Comparison of ENCODE assay signal across 8 mouse cellular contexts in genomic region chr7:19257390-19258022, GRCm38 (mm10). TPM values are rescaled to one million over a fixed set of nuclear protein-coding genes. Genes with fewer than 3 reads are reported as not detected.
DNase-seq lines count a peak whose midpoint lies in the region; ATAC-seq and TF ChIP-seq lines count a peak whose summit lies in the region.

No protein-coding gene starts in this region.

- no peaks in the 10 kb centered on the region for H3K27me3 ChIP-seq in forebrain, embryonic 16.5 days (replicated peaks; ENCODE audit: control insufficient read depth, insufficient read depth, low read length)
- H3K27me3 ChIP-seq in cerebellum, adult 2 months (ENCODE audit: control insufficient read depth, insufficient read depth, low read length), result no peaks in the 10 kb centered on the region

- no peak overlapping the region for H3K4me2 ChIP-seq in forebrain, embryonic 16.5 days (ENCODE audit: low read length)

- H3K27ac ChIP-seq in forebrain, embryonic 16.5 days (ENCODE audit: low read length), result no peak overlapping the region
- H3K27ac ChIP-seq in cerebellum, adult 2 months (ENCODE audit: insufficient read depth, low read length), result no peak overlapping the region

- H3K9ac ChIP-seq in forebrain, embryonic 16.5 days (replicated peaks; ENCODE audit: low read depth, low read length), result no peak overlapping the region

- WGBS in forebrain, embryonic 16.5 days, result 32% methylated on average over 11 of the region's 11 CpGs
- WGBS in cerebellum, adult 2 months, result 55% methylated on average over 11 of the region's 11 CpGs

- H3K4me3 ChIP-seq in forebrain, embryonic 16.5 days (replicated peaks; ENCODE audit: low read length), result no peak overlapping the region
- H3K4me3 ChIP-seq in cerebellum, adult 2 months (replicated peaks; ENCODE audit: insufficient read depth, low read depth, low read length), result no peak overlapping the region

- no peaks in the 10 kb centered on the region for H3K4me1 ChIP-seq in forebrain, embryonic 16.5 days (replicated peaks; ENCODE audit: control insufficient read depth, insufficient read depth, low read length)
- H3K4me1 ChIP-seq in cerebellum, adult 2 months (ENCODE audit: control insufficient read depth, insufficient read depth, low read length), result peaks cover 4% of the 10 kb centered on the region

- no peaks in the 10 kb centered on the region for H3K9me3 ChIP-seq in forebrain, embryonic 16.5 days (ENCODE audit: control insufficient read depth, low read length)

- TF ChIP-seq POLR2A in cerebellum, adult 2 months (IDR thresholded peaks at IDR 0.05; ENCODE audit: borderline replicate concordance, insufficient read depth, low read length), result no peak

- ATAC-seq in forebrain, embryonic 16.5 days, result peak; percentile 62; the same call in 1 of the 2 replicates
- ATAC-seq in hematopoietic stem cell, adult 5-6 weeks (replicated peaks in 1 of 2; ENCODE audit: insufficient read depth in 1 of 2, low FRiP score in 2 of 2, low TSS enrichment in 1 of 2, low read depth in 1 of 2, poor library complexity in 2 of 2, severe bottlenecking in 2 of 2), result peak; percentile 86 to 89

- TF ChIP-seq CTCF in cerebellum, adult 2 months (IDR thresholded peaks at IDR 0.05; ENCODE audit: borderline replicate concordance, insufficient read depth, low read depth, low read length), result no peak

- H3K36me3 ChIP-seq in forebrain, embryonic 16.5 days (ENCODE audit: control insufficient read depth, insufficient read depth), result peaks cover 16% of the 10 kb centered on the region

- DNase-seq in A20 (ENCODE audit: low read depth, low spot score), result peak; percentile 48
- peak; percentile 63 for DNase-seq in adrenal gland, adult 8-10 months
- peak; percentile 70 for DNase-seq in layer of hippocampus, adult 9-11 months
- peak; percentile 90 for DNase-seq in lung, postnatal 25 days (ENCODE audit: low spot score)
- DNase-seq in right cerebral cortex, adult 18-20 months, result peak; percentile 70
- no peak for DNase-seq in cerebellum, adult 2 months

RNA-seq across cellular contexts. Expression of gene Vasp, which starts 14.1 kb away (rescaled TPM):
- 10 to 100 TPM; 44.8 to 70.6 (median 59.1) TPM for total RNA-seq in adrenal gland, adult 8-10 months (2022)
- 38.0 and 40.3 TPM in 2 replicates for polyA plus RNA-seq in forebrain, embryonic 16.5 days (2015; fragmentation: Nextera tagmentation; extraction: Ambion mirVana)
- total RNA-seq in hematopoietic stem cell, adult 5-6 weeks (2017), result 99.8 and 117 TPM in 2 replicates
- 30.8 and 32.9 TPM in 2 replicates for polyA plus RNA-seq in cerebellum, adult 2 months (2012; rRNA removed)

RNA-seq across cellular contexts. Expression of gene Ppm1n, which starts 22.4 kb away (rescaled TPM):
- not detected for total RNA-seq in adrenal gland, adult 8-10 months (2022)
- 0.39 and 0.61 TPM in 2 replicates for polyA plus RNA-seq in forebrain, embryonic 16.5 days (2015; fragmentation: Nextera tagmentation; extraction: Ambion mirVana)
- 0.25 TPM in 1 of 2 replicates, not detected in the other for total RNA-seq in hematopoietic stem cell, adult 5-6 weeks (2017)
- polyA plus RNA-seq in cerebellum, adult 2 months (2012; rRNA removed), result 1.1 and 2.0 TPM in 2 replicates

RNA-seq across cellular contexts. Expression of gene Rtn2, which starts 24.9 kb away (rescaled TPM):
- 10 to 100 TPM in 1 of 4 experiments, 1 to 10 TPM in 3; 3.8 to 15.0 (median 6.8) TPM for total RNA-seq in adrenal gland, adult 8-10 months (2022)
- 127 and 128 TPM in 2 replicates for polyA plus RNA-seq in forebrain, embryonic 16.5 days (2015; fragmentation: Nextera tagmentation; extraction: Ambion mirVana)
- not detected in 2 replicates for total RNA-seq in hematopoietic stem cell, adult 5-6 weeks (2017)
- polyA plus RNA-seq in cerebellum, adult 2 months (2012; rRNA removed), result 96.9 and 101 TPM in 2 replicates

RNA-seq across cellular contexts. Expression of gene Opa3, which starts 29.4 kb away (rescaled TPM):
- 10 to 100 TPM; 32.4 to 41.5 (median 33.7) TPM for total RNA-seq in adrenal gland, adult 8-10 months (2022)
- polyA plus RNA-seq in forebrain, embryonic 16.5 days (2015; fragmentation: Nextera tagmentation; extraction: Ambion mirVana), result 43.5 and 43.8 TPM in 2 replicates
- total RNA-seq in hematopoietic stem cell, adult 5-6 weeks (2017), result 19.9 and 26.8 TPM in 2 replicates
- 39.1 and 40.1 TPM in 2 replicates for polyA plus RNA-seq in cerebellum, adult 2 months (2012; rRNA removed)

RNA-seq across cellular contexts. Expression of gene Gpr4, which starts 45.2 kb away (rescaled TPM):
- total RNA-seq in adrenal gland, adult 8-10 months (2022), result 10 to 100 TPM in 2 of 4 experiments, 1 to 10 TPM in 2; 5.7 to 15.2 (median 8.2) TPM
- polyA plus RNA-seq in forebrain, embryonic 16.5 days (2015; fragmentation: Nextera tagmentation; extraction: Ambion mirVana), result 2.5 and 2.7 TPM in 2 replicates
- 0.74 and 1.4 TPM in 2 replicates for total RNA-seq in hematopoietic stem cell, adult 5-6 weeks (2017)
- 4.3 and 5.1 TPM in 2 replicates for polyA plus RNA-seq in cerebellum, adult 2 months (2012; rRNA removed)

Comparison
In these comparisons a context has a peak if more than half of its experiments do, and no peak if none do; other contexts are left out.
1. DNase-seq: peak in A20 (single experiment), adrenal gland, adult 8-10 months (single experiment), layer of hippocampus, adult 9-11 months (single experiment), lung, postnatal 25 days (single experiment) and right cerebral cortex, adult 18-20 months (single experiment); none in cerebellum, adult 2 months (0 of 2).